Mouse (Mus musculus): ENCODE results near the gene Hao1.

DNA sequence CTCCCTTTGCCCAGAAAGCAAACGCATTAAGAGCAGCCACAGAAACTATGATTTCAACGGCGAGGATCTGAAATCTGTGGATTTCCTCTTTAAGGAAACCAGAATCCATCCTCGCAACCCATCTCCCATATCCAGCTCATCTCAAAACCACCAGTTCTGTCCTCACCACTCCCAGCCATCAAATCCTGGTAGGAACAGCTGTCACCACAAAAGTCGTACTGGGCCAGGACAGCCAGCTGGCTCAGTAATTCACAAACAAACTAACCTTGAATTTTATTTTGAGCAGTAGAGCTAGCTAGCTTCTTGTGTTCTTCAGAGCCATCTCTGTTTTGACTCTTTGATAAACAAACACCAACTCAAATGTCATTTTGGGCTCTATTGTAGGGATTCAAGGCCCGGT lies 73.0 kb downstream of the Hao1 start:
- TF ChIP-seq POLR2A (IDR thresholded peaks at IDR 0.05; ENCODE audit: low read depth, low read length) = no peak
- TF ChIP-seq CTCF (IDR thresholded peaks at IDR 0.05; ENCODE audit: extremely low read depth, insufficient read length, insufficient replicate concordance, low read depth, low read length) = no peak
